Mouse (Mus musculus): Measurements from ENCODE around the gene Atp2b2. TPM values are rescaled to one million over a fixed set of nuclear protein-coding genes. Genes with fewer than 3 reads are reported as not detected.

Gene Atp2b2
- total RNA-seq, 2 experiments from 2014 or later = 0.49 to 0.69 TPM

GRCm38 (mm10) chr6:113894008-113894407, 148.4 kb downstream of the Atp2b2 start:
- intact Hi-C loops (cut with DNase I) = no loop called here

GRCm38 (mm10) chr6:113892091-113892674, 150.2 kb downstream of the Atp2b2 start:
- DNase-seq = no peak
- intact Hi-C loops (cut with DNase I) = no loop called here

More at GRCm38 (mm10) chr6:113894008-113894407, 148.4 kb downstream of the Atp2b2 start:
- DNase-seq = no peak

DNA sequence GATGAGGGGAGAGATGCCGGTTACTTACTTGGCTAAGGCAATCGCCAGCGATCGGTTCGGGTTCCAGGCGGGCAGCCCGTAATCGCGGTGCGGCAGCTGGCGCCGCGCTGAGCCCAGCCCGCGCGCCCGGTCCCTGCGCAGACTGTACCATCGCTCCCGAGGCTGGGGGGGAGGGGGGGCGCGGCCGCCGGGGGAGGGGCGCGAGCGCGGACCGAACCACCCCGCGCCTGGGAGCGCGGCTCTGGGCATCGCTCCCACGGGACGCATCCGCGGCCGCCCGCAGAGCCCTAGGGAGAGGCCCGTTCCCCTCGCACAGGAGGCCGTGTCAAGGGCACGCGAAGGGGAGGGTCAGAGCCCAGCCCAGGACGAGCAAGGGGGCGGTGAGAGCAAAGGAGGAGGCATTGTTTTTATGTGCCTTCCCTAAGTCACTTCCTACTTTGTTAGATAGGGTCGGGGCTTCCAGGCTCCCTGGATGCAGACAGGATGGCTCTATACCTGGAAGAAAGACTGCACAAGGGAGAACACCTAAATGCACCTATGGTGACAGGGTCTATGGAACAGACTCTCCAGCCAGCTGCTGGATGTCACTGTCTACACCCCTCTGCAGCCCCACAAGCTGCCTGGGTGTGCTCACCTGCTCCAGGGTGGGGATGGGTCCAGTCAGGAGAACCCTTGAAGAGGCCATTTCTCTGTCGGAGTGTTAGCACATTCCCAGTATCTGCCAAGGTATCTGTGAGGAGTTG, 151.0 kb downstream of the Atp2b2 start:
- intact Hi-C loops (cut with DNase I) = no loop called here
- no peak for DNase-seq

DNA sequence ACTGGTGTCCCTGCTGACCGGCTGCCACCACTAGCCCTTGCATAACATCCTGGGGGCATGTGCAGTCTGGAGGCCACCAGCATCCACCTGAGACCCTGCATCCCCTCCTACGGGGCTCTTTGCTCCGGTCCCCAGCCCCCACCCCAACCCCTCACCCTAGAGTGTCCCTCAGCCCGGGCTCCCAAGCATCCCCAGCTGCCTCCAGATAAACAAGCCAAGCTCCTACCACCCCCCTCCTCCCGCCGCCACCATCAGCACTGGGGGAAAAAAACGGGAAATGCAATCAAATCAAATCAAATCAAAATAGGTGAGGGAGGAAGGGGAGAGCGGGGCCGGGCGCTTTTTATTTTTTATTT, 151.6 kb downstream of the Atp2b2 start:
- DNase-seq = no peak
- intact Hi-C loops (cut with DNase I) = no loop called here

- intact Hi-C loops (cut with DNase I) = no loop called here
- DNase-seq = no peak
Observed at GRCm38 (mm10) chr6:113890023-113890857, 152.2 kb downstream of the Atp2b2 start.

GRCm38 (mm10) chr6:113889180-113889579, 153.2 kb downstream of the Atp2b2 start:
- intact Hi-C loops (cut with DNase I) = no loop called here
- no peak for DNase-seq

DNA sequence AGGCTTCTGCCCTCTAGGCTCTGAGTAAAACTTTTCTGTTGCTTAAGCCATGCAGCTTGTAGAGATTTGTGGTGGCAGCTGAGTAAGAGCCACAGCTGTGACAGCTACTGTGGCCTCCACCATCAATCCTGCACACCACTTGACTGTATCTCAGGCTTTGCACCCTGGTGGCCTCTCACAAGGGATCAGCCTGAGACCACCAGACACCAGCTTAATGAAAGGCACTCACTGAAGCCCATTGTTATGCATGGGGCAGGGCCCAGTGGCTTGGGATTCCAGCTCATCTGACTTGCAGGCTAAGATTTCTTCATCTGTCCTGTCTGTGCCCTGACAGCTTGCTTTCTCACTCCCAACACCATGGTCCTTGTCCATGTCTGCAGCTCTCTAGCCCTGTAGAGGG, 155.5 kb downstream of the Atp2b2 start:
- DNase-seq = no peak
- intact Hi-C loops (cut with DNase I) = no loop called here

DNA sequence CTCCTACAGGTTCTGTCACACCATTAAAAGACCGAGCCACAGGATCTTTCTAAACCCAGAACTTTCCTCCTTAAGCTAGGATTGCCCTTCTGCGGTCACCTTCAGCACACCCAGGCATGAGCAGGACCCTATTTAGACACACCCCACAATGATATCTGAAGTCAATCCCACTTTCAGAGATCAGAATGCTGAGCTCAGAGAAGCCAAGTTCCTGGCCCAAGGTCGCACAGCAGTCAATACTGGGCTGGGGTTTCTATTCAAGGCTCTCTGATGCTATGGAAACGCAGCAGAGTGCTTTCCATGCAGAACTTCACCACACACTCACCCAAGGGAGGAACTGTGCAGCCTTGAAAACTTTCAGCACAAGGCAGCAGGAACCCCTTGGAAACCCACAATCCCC, 157.6 kb downstream of the Atp2b2 start:
- intact Hi-C loops (cut with DNase I) = no loop called here
- DNase-seq = no peak

- intact Hi-C loops (cut with DNase I) = no loop called here
- DNase-seq = no peak
Observed at GRCm38 (mm10) chr6:113883225-113883624, 159.2 kb downstream of the Atp2b2 start.

- no peak for DNase-seq
- intact Hi-C loops (cut with DNase I) = no loop called here
Observed at GRCm38 (mm10) chr6:113882396-113882795, 160.0 kb downstream of the Atp2b2 start.

GRCm38 (mm10) chr6:113881561-113882243, 160.7 kb downstream of the Atp2b2 start:
- DNase-seq = peak; percentile 21 to 58
- intact Hi-C loops (cut with DNase I) = no loop called here

- intact Hi-C loops (cut with DNase I) = no loop called here
- DNase-seq = no peak
Observed at GRCm38 (mm10) chr6:113879366-113879765, 163.0 kb downstream of the Atp2b2 start.

DNA sequence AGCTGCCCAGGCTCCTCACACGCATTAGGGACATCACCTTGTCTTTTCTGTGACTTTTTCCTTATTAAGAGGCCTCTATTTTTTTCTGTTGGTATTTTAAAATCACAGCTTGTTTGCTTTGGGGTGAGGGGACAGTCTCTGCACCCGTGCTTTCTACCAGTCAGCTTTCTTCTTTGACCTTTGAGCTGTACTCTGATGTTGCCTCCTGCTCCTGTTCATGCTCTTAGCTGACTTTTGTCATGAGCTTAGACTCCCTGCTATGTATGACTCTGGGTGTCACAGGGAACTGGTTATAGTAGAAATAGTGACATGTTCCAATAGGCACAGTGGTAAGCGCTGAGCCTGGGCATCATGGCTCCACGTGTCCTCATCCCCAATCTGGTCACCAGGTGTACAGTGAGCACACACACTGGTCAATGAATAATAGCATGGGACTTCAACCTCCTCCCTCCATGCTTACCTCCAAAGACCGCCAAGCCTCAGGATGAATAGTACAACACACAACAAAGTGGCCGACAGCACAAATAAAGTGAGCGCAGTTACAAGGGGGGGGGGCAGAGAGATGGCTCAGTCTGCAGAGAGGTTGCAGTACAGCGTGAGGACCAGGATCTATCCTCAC, 163.8 kb downstream of the Atp2b2 start:
- intact Hi-C loops (cut with DNase I) = no loop called here
- DNase-seq = no peak

DNA sequence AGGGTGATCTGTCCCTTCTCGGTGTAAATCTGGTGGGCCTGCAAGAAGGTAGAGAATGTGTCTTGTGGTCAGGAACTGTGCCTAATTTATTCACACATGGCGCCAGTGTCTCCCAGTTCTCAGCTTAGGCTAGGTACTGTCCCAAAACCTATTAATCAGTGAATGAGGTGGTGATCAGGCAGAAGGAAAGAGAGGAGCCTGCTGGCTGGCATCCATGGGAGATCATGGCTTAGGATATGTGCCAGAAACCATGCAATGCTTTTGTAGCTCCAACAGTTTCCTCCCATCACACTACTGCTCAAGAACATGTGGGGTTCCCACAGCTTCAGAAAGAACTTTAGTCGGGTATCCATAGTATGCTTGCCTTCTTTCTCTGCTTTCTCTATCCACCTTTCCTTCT, 165.8 kb downstream of the Atp2b2 start:
- intact Hi-C loops (cut with DNase I) = no loop called here
- no peak for DNase-seq

DNA sequence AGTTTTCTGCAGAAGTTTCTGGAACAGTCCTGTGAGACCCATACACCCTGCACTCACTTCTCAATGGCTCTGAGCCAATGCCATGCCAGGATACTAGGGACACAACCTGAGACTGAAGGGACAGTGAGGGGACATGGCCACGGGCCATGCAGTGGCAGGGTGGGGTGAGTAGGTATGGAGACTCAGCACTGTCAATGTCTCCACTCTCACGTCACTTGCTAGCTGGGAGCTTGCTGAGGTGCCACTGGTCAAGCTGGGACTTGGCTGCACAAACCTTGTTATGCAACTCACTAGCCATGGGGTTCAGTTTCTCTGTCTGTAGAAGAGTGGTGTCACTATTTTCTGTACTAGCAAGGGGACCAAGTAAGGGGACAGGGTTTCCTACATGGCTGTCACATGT, 167.2 kb downstream of the Atp2b2 start:
- intact Hi-C loops (cut with DNase I) = no loop called here
- no peak for DNase-seq

GRCm38 (mm10) chr6:113872654-113873053, 169.8 kb downstream of the Atp2b2 start:
- no peak for DNase-seq

GRCm38 (mm10) chr6:113870775-113871174, 171.6 kb downstream of the Atp2b2 start:
- no peak for DNase-seq
- intact Hi-C loops (cut with DNase I) = no loop called here

More at GRCm38 (mm10) chr6:113872654-113873053, 169.8 kb downstream of the Atp2b2 start:
- intact Hi-C loops (cut with DNase I) = no loop called here

GRCm38 (mm10) chr6:113868552-113868951, 173.9 kb downstream of the Atp2b2 start:
- DNase-seq = no peak
- intact Hi-C loops (cut with DNase I) = no loop called here

DNA sequence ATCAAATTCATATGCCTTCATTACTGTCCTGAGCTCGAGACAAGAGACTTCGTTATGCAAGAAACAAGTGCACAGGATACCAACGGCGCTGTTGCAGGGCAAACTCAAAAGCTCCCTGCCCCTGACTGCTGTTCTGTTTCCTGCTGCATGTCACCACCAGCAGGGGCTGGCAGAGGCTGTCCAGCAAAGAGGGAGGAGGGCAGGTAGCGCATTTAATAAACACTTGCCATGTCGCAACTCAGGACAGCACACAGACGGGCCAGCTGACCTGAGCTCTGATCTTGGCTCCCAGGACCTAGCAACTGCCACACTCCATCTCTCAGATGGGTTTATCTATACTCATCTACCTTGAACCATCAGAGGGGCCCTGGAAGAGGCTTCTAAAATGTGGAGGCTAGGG, 176.7 kb downstream of the Atp2b2 start:
- intact Hi-C loops (cut with DNase I) = no loop called here
- no peak for DNase-seq

GRCm38 (mm10) chr6:113864812-113865211, 177.6 kb downstream of the Atp2b2 start:
- DNase-seq = no peak
- intact Hi-C loops (cut with DNase I) = no loop called here

Data from heart, postnatal 14 days (tissue).